Mouse (Mus musculus) heart, embryonic 10.5 days (tissue): ENCODE results near the gene Smarcd2. TPM values are rescaled to one million over a fixed set of nuclear protein-coding genes. Genes with fewer than 3 reads are reported as not detected.

Experiments used
- DNase-seq: peaks from one replicate; pipeline ENCODE4 v3.0.0-alpha.2; 2017; ENCODE audit warnings: low spot score
- H3K27ac ChIP-seq: fragments of 300-500 bp; sonication (generic); 2 replicates; pipeline ENCODE4 v1.5.1; 2016; ENCODE audit warnings: mild to moderate bottlenecking
- H3K27me3 ChIP-seq: fragments of 300-500 bp; sonication (generic); 2 replicates; pipeline ENCODE4 v1.6.1; 2016; ENCODE audit warnings: mild to moderate bottlenecking; ENCODE audit not compliant: poor library complexity, insufficient read depth, severe bottlenecking
- H3K36me3 ChIP-seq: fragments of 300-500 bp; sonication (generic); 2 replicates; pipeline ENCODE4 v1.6.1; 2016; ENCODE audit warnings: mild to moderate bottlenecking, moderate library complexity
- H3K4me1 ChIP-seq: fragments of 300-500 bp; sonication (generic); 2 replicates; pipeline ENCODE4 v1.6.1; 2016; ENCODE audit warnings: mild to moderate bottlenecking
- H3K4me3 ChIP-seq: fragments of 300-500 bp; sonication (generic); 2 replicates; pipeline ENCODE4 v1.5.1; 2016; ENCODE audit warnings: mild to moderate bottlenecking, moderate library complexity
- H3K9me3 ChIP-seq: fragments of 300-500 bp; sonication (generic); 2 replicates; pipeline ENCODE4 v1.6.1; 2016; ENCODE audit warnings: mild to moderate bottlenecking, moderate library complexity
- WGBS: fragments of 180-500 bp; shearing (Covaris S2); methylation state at CpG from one replicate; pipeline ENCODE4 v1.1.7; 2016; 5-methylcytosine and 5-hydroxymethylcytosine counted together
- polyA plus RNA-seq: library from polyadenylated mRNA; unstranded; fragments of >200 nt; fragmentation: Nextera tagmentation; extraction: Ambion mirVana; gene quantifications from 2 replicates; pipeline ENCODE4 v1.2.1, GENCODE M21; 2016

The Smarcd2 gene
- polyA plus RNA-seq, 1 experiment from 2014 or later, result 36.2 TPM

GRCm38 (mm10) chr11:106214856-106215255 is 57.9 kb downstream of the Smarcd2 start:
- no peaks in the 10 kb centered on the region for H3K9me3 ChIP-seq
- DNase-seq, result no peak
- H3K27me3 ChIP-seq, result no peaks in the 10 kb centered on the region
- peaks cover 21% of the 10 kb centered on the region for H3K4me1 ChIP-seq
- 0 out of 2 replicates have a peak overlapping the region, but pooled peaks have one; percentile 97 for H3K27ac ChIP-seq
- peaks cover 32% of the 10 kb centered on the region for H3K36me3 ChIP-seq
- peak overlapping the region; percentile 93 for H3K4me3 ChIP-seq
- WGBS, result 87% methylated on average over 5 of the region's 5 CpGs

Other genes starting within 250 kb of the Smarcd2 start
- 60.4 and 69.6 TPM in 2 replicates for gene Dcaf7, start 236.1 kb downstream of the Smarcd2 start, polyA plus RNA-seq
- 11.5 and 11.6 TPM in 2 replicates for gene Taco1, start 206.9 kb downstream of the Smarcd2 start, polyA plus RNA-seq
- 24.1 and 25.1 TPM in 2 replicates for gene Map3k3, start 188.4 kb downstream of the Smarcd2 start, polyA plus RNA-seq
- gene Gm10840, start 112.1 kb downstream of the Smarcd2 start, polyA plus RNA-seq, result not detected in 2 replicates
- 172 and 261 TPM in 2 replicates for gene Limd2, start 112.1 kb downstream of the Smarcd2 start, polyA plus RNA-seq
- 26.4 and 27.4 TPM in 2 replicates for gene Strada, start 70.8 kb downstream of the Smarcd2 start, polyA plus RNA-seq
- gene Ccdc47, start 56.6 kb downstream of the Smarcd2 start, polyA plus RNA-seq, result 85.0 and 91.2 TPM in 2 replicates
- 63.7 and 70.3 TPM in 2 replicates for gene Ddx42, start 56.0 kb downstream of the Smarcd2 start, polyA plus RNA-seq
- 55.9 and 71.1 TPM in 2 replicates for gene Ftsj3, start 16.9 kb downstream of the Smarcd2 start, polyA plus RNA-seq
- 330 and 386 TPM in 2 replicates for gene Psmc5, start 16.8 kb downstream of the Smarcd2 start, polyA plus RNA-seq
- 0.18 and 0.40 TPM in 2 replicates for gene Tcam1, start 3.7 kb upstream of the Smarcd2 start, polyA plus RNA-seq
- not detected in 2 replicates for gene Gh, start 28.9 kb upstream of the Smarcd2 start, polyA plus RNA-seq
- gene Cd79b, start 41.8 kb upstream of the Smarcd2 start, polyA plus RNA-seq, result 0.39 and 0.87 TPM in 2 replicates
- gene Scn4a, start 80.3 kb upstream of the Smarcd2 start, polyA plus RNA-seq, result 0.20 and 0.44 TPM in 2 replicates
- 0.11 and 0.21 TPM in 2 replicates for gene Prr29, start 92.5 kb upstream of the Smarcd2 start, polyA plus RNA-seq
- 58.8 and 69.1 TPM in 2 replicates for gene Icam2, start 115.1 kb upstream of the Smarcd2 start, polyA plus RNA-seq
- gene Ern1, start 214.9 kb upstream of the Smarcd2 start, polyA plus RNA-seq, result 5.3 and 5.5 TPM in 2 replicates